Mouse (Mus musculus) mammary gland, adult 2 months (tissue): ENCODE results near the gene Zfp131. TPM values are rescaled to one million over a fixed set of nuclear protein-coding genes. Genes with fewer than 3 reads are reported as not detected.

Source experiments
- polyA plus RNA-seq: library from polyadenylated mRNA; depleted of rRNA; stranded (reverse); fragments of >200 nt; gene quantifications from 2 replicates; pipeline ENCODE4 v1.2.3, GENCODE M21; 2012; ENCODE audit warnings: low replicate concordance; rRNA removed

Zfp131 gene
- 6.6 and 13.3 TPM in 2 replicates for polyA plus RNA-seq

DNA sequence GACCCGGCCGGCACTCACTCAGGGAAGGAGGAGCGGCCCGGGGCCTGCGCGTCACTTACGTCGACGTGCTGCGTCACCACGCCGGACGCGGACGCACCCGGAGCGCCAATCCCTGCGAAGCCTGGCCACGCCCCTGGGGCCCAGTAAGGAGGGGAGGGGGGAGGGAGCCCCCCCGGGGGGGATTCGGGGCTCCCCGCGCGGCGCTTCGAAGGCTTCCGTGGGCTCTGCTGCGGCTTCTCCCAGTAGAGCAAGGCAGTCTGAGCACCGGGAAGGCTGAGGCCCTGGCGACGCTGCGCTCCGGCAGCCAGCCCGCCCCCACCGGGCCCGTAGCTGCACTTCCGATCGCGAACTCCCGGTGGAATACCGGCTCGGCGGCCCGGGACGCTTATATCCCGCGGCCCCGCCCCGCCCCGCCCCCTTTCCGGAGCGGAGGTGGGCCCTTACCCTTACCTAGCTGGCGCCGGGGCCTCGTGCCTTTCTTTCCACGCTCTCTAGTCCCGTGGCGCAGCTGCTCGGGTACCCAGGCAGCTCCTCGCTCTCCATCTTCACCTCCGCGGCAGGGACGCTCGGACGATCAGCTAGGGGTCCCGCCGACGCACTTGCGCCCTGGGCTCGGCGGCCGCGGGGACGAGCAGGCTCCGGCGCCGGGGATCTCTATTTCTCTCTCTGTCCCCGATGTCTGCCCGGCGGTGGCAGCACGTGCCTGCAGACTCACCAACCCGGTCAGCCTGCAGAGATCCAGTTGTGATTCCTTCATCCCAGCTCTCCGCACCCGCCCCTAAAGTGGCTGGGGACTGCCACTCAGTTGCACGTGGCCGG lies at the start of gene Zfp131:
TSS of gene Zfp131 (minus strand) at position 129 of the 819 bp plus-strand sequence.

GRCm38 (mm10) chr13:119835320-119836056 lies 44.8 kb upstream of the Zfp131 start, which contains the start of gene D13Ertd608e:
D13Ertd608e (plus strand) TSS chr13:119836006.

GRCm38 (mm10) chr13:119830116-119830515 lies 39.4 kb upstream of the Zfp131 start, which contains the start of gene AF067063:
AF067063 (minus strand) TSS chr13:119830216.

DNA sequence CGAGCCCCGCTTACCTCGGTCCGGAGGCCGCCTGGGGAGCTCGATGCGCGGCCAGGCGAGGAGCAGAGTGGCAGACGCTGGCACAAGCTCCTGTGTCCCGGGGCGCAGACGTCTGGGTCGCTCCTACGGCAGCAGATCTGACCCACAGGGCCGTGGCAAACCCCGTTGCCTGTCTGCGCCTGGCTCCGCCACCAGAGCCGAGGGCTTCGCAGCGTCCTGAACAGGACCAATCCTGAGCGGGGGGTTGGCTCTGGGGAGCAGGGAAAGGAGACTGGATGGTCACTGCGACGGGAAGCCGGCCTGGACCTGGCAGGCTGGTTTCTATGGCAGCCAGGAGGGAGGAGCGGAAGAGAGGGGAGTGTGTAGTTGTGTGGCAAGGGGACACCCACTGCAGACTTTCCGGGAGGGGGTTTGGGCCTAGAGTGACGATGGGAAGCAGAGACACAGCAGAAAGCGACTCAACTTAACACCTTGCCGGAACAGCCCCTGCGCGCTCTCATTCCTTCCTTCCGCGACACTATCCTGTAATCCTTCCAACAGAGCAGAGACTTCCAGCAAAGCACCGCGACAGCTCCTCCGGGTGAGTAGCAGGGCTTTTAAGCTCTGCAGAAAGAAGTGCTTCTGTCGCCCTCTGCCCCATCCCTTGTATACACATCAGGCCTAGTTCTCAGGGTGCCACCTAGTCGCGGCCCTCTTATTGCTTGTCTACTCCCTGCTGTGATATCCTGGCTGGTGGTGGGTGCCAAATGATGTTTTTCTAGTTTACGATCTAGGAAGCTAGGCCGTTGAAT lies 34.8 kb downstream of the Zfp131 start, which contains the start of gene Nim1k:
TSS of gene Nim1k (minus strand) at position 202 of the 791 bp plus-strand sequence.

Other genes starting within 250 kb of the Zfp131 start
- 0.04 TPM in 1 of 2 replicates, not detected in the other for gene Ccl28, start 167.1 kb downstream of the Zfp131 start, polyA plus RNA-seq
- 17.6 and 43.9 TPM in 2 replicates for gene Hmgcs1, start 100.5 kb downstream of the Zfp131 start, polyA plus RNA-seq
- gene Nim1k, start 35.0 kb downstream of the Zfp131 start, polyA plus RNA-seq, result 0.46 and 0.60 TPM in 2 replicates
- gene AF067063, start 39.3 kb upstream of the Zfp131 start, polyA plus RNA-seq, result not detected in 2 replicates
- 0.88 and 1.2 TPM in 2 replicates for gene D13Ertd608e, start 45.1 kb upstream of the Zfp131 start, polyA plus RNA-seq
- gene Tcstv1, start 103.9 kb upstream of the Zfp131 start, polyA plus RNA-seq, result not detected in 2 replicates
- not detected in 2 replicates for gene Gm21761, start 138.4 kb upstream of the Zfp131 start, polyA plus RNA-seq
- 0.13 TPM in 1 of 2 replicates, not detected in the other for gene B020031M17Rik, start 159.9 kb upstream of the Zfp131 start, polyA plus RNA-seq
- 0.30 TPM in 1 of 2 replicates, not detected in the other for gene Gm36079, start 236.1 kb upstream of the Zfp131 start, polyA plus RNA-seq